Mouse (Mus musculus) megakaryocyte, adult 5-6 weeks (primary cell): ENCODE measurements at regions not wholly inside any gene's neighbourhood (a gene's known extent, or its start where the extent isn't known, plus 50 kb on each side); places are given as distances from the start of the nearest gene placed in this dataset.

Source experiments
- ATAC-seq: 2 replicates; pipeline ENCODE4 v1.8.0; 2016; ENCODE audit warnings: mild to moderate bottlenecking, inconsistent platforms; ENCODE audit not compliant: poor library complexity, severe bottlenecking

- ATAC-seq, result no peak
Observed at GRCm38 (mm10) chr1:88577498-88578230, 67.8 kb upstream of the Glrp1 start.

GRCm38 (mm10) chr1:88575917-88576669 is 66.2 kb upstream of the Glrp1 start:
- peak; percentile 83 for ATAC-seq

- no peak for ATAC-seq
Observed at GRCm38 (mm10) chr1:88575291-88575690, 65.4 kb upstream of the Glrp1 start.

GRCm38 (mm10) chr1:88572161-88572560 is 62.3 kb upstream of the Glrp1 start:
- ATAC-seq, result no peak

GRCm38 (mm10) chr1:88568447-88569053 is 58.7 kb upstream of the Glrp1 start:
- no peak for ATAC-seq

- peak; percentile 89 for ATAC-seq
Observed at GRCm38 (mm10) chr1:88567198-88567597, 57.3 kb upstream of the Glrp1 start.

- ATAC-seq, result no peak
Observed at GRCm38 (mm10) chr1:88566426-88566825, 56.6 kb upstream of the Glrp1 start.

- ATAC-seq, result no peak
Observed at GRCm38 (mm10) chr1:88564825-88565224, 55.0 kb upstream of the Glrp1 start.

GRCm38 (mm10) chr1:88562361-88562760 is 52.5 kb upstream of the Glrp1 start:
- peak; percentile 80 for ATAC-seq

GRCm38 (mm10) chr1:88560771-88561170 is 50.9 kb upstream of the Glrp1 start:
- ATAC-seq, result no peak
